Mouse (Mus musculus) R1 (cell line): ENCODE results near the gene Apba2.

ENCODE experiments used
- DNase-seq: peaks from one replicate; pipeline ENCODE4 v3.0.0-alpha.2; 2018; ENCODE audit warnings: low read depth, low spot score

The Apba2 gene

GRCm38 (mm10) chr7:64531297-64531696, 29.8 kb downstream of the Apba2 start:
- no peak for DNase-seq

GRCm38 (mm10) chr7:64533374-64533773, 31.9 kb downstream of the Apba2 start:
- no peak for DNase-seq

- no peak for DNase-seq
Measured at GRCm38 (mm10) chr7:64535269-64535668, 33.8 kb downstream of the Apba2 start.

- DNase-seq, result no peak
Measured at GRCm38 (mm10) chr7:64539450-64540148, 38.1 kb downstream of the Apba2 start.

- DNase-seq, result no peak
Measured at GRCm38 (mm10) chr7:64546801-64547200, 45.3 kb downstream of the Apba2 start.

GRCm38 (mm10) chr7:64550856-64551255, 49.4 kb downstream of the Apba2 start:
- no peak for DNase-seq

GRCm38 (mm10) chr7:64552523-64553190, 51.2 kb downstream of the Apba2 start:
- peak; percentile 65 for DNase-seq

GRCm38 (mm10) chr7:64561711-64562498, 60.4 kb downstream of the Apba2 start:
- no peak for DNase-seq

GRCm38 (mm10) chr7:64564891-64565571, 63.5 kb downstream of the Apba2 start:
- no peak for DNase-seq

GRCm38 (mm10) chr7:64566371-64567243, 65.1 kb downstream of the Apba2 start:
- no peak for DNase-seq

GRCm38 (mm10) chr7:64568722-64569121, 67.2 kb downstream of the Apba2 start:
- DNase-seq, result no peak

GRCm38 (mm10) chr7:64569676-64570075, 68.2 kb downstream of the Apba2 start:
- DNase-seq, result peak; percentile 13

GRCm38 (mm10) chr7:64570914-64571313, 69.4 kb downstream of the Apba2 start:
- no peak for DNase-seq

GRCm38 (mm10) chr7:64574144-64574543, 72.6 kb downstream of the Apba2 start:
- DNase-seq, result no peak

GRCm38 (mm10) chr7:64576519-64576951, 75.0 kb downstream of the Apba2 start:
- DNase-seq, result no peak

GRCm38 (mm10) chr7:64578176-64578575, 76.7 kb downstream of the Apba2 start:
- no peak for DNase-seq

- DNase-seq, result no peak
Measured at GRCm38 (mm10) chr7:64579887-64580286, 78.4 kb downstream of the Apba2 start.

- DNase-seq, result no peak
Measured at GRCm38 (mm10) chr7:64580293-64580692, 78.8 kb downstream of the Apba2 start.

- DNase-seq, result no peak
Measured at GRCm38 (mm10) chr7:64582358-64582757, 80.9 kb downstream of the Apba2 start.

- no peak for DNase-seq
Measured at GRCm38 (mm10) chr7:64583670-64584121, 82.2 kb downstream of the Apba2 start.

- DNase-seq, result no peak
Measured at GRCm38 (mm10) chr7:64586133-64586532, 84.6 kb downstream of the Apba2 start.
